Mouse (Mus musculus): ENCODE measurements at regions not wholly inside any gene's neighbourhood (a gene's known extent, or its start where the extent isn't known, plus 50 kb on each side); places are given as distances from the start of the nearest gene placed in this dataset.

GRCm38 (mm10) chr14:25173873-25174272, 285.1 kb upstream of the Zmiz1 start:
- TF ChIP-seq POLR2A (IDR thresholded peaks at IDR 0.05; ENCODE audit: insufficient read depth, low read length) (no peak), CTCF (IDR thresholded peaks at IDR 0.05; ENCODE audit: low read depth, low read length) (no peak), EP300 (IDR thresholded peaks at IDR 0.05; ENCODE audit: insufficient read depth, low read depth, low read length) (no peak)
